In genomic region chr8:107132581-107133491, GRCm38 (mm10) we compare ENCODE assay signal across 16 mouse cellular contexts. TPM values are rescaled to one million over a fixed set of nuclear protein-coding genes. Genes with fewer than 3 reads are reported as not detected.
DNase-seq lines count a peak whose midpoint lies in the region; ATAC-seq and TF ChIP-seq lines count a peak whose summit lies in the region.
"Had no signal": no experiment of that assay in that cellular context is flagged by ENCODE, and none has a peak within 500 bp of the region (broad histone marks: within the 10 kb centered on the region; RNA-seq: fewer than 3 reads in every experiment).

No protein-coding gene starts in this region.

- no peak for TF ChIP-seq CTCF in ES-Bruce4 (IDR thresholded peaks at IDR 0.05; ENCODE audit: low read depth, low read length)

- ATAC-seq in kidney, embryonic 14.5 days (ENCODE audit: low FRiP score, low TSS enrichment): no peak
- no peak for ATAC-seq in erythroid progenitor cell, adult 5-6 weeks (replicated peaks; ENCODE audit: low FRiP score, poor library complexity, severe bottlenecking)
- ATAC-seq: forebrain, embryonic 14.5 days; lung, postnatal 0 days had no signal

- whole genome bisulfite sequencing in kidney, embryonic 14.5 days: 58% methylated on average over 24 of the region's 24 CpGs
- WGBS in limb, embryonic 10.5 days: 83% methylated on average over 24 of the region's 24 CpGs

- H3K9me3 ChIP-seq in kidney, embryonic 14.5 days (ENCODE audit: control insufficient read depth, low read length): no peaks in the 10 kb centered on the region
- no peaks in the 10 kb centered on the region for H3K9me3 ChIP-seq in ES-Bruce4 (replicated peaks; ENCODE audit: control insufficient read depth, insufficient read depth, low read length, poor library complexity, severe bottlenecking)
- H3K9me3 ChIP-seq in limb, embryonic 10.5 days (replicated peaks): no peaks in the 10 kb centered on the region
- H3K9me3 ChIP-seq: hindbrain, embryonic 13.5 days; midbrain, embryonic 12.5 days had no signal

- peaks cover 38% of the 10 kb centered on the region for H3K4me1 ChIP-seq in kidney, embryonic 14.5 days (ENCODE audit: control insufficient read depth, insufficient read depth, low read length)
- peaks cover 3% of the 10 kb centered on the region for H3K4me1 ChIP-seq in ES-Bruce4 (ENCODE audit: control insufficient read depth, insufficient read depth, low read length)
- H3K4me1 ChIP-seq in limb, embryonic 10.5 days: peaks cover 33% of the 10 kb centered on the region
- H3K4me1 ChIP-seq: hindbrain, embryonic 13.5 days had no signal

- H3K4me2 ChIP-seq in kidney, embryonic 14.5 days (replicated peaks; ENCODE audit: low read depth, low read length): no peak overlapping the region; the same call in 1 of the 2 replicates
- H3K4me2 ChIP-seq: hindbrain, embryonic 13.5 days; liver, embryonic 11.5 days; midbrain, embryonic 12.5 days had no signal

- H3K9ac ChIP-seq in kidney, embryonic 14.5 days (ENCODE audit: low read depth, low read length): no peak overlapping the region
- H3K9ac ChIP-seq in ES-Bruce4 (ENCODE audit: low read depth, poor library complexity, severe bottlenecking): peak overlapping the region; percentile 75
- H3K9ac ChIP-seq: hindbrain, embryonic 13.5 days; midbrain, embryonic 12.5 days had no signal

- peak; percentile 38 to 43 for DNase-seq in gastrocnemius, adult 8-10 months (ENCODE audit: low spot score in 2 of 2)
- DNase-seq in gastrocnemius, postnatal 25 days: no peak
- no peak for DNase-seq in kidney, postnatal 36 days
- DNase-seq in limb, embryonic 10.5 days (ENCODE audit: low spot score): no peak
- DNase-seq in cerebellum, postnatal 14 days: no peak
- DNase-seq: cerebellum, adult 18-20 months; gastrocnemius, postnatal 10 days; thymus, adult 2 months had no signal

- TF ChIP-seq EP300 in ES-Bruce4 (IDR thresholded peaks at IDR 0.05; ENCODE audit: insufficient read depth, low read depth, low read length): no peak

- H3K27me3 ChIP-seq in kidney, embryonic 14.5 days (ENCODE audit: control insufficient read depth, insufficient read depth, low read length): no peaks in the 10 kb centered on the region
- H3K27me3 ChIP-seq in ES-Bruce4 (ENCODE audit: control insufficient read depth, insufficient read depth, low read length, poor library complexity, severe bottlenecking): no peaks in the 10 kb centered on the region
- H3K27me3 ChIP-seq in limb, embryonic 10.5 days (ENCODE audit: low read depth, poor library complexity, severe bottlenecking): no peaks in the 10 kb centered on the region
- H3K27me3 ChIP-seq: hindbrain, embryonic 13.5 days; midbrain, embryonic 12.5 days had no signal

- H3K27ac ChIP-seq in kidney, embryonic 14.5 days (ENCODE audit: low read depth, low read length): peak overlapping the region; percentile 59; the same call in 1 of the 2 replicates
- H3K27ac ChIP-seq in ES-Bruce4 (ENCODE audit: insufficient read depth, low read length): peak overlapping the region; percentile 81
- peak overlapping the region; percentile 43 for H3K27ac ChIP-seq in limb, embryonic 10.5 days
- H3K27ac ChIP-seq: hindbrain, embryonic 13.5 days; midbrain, embryonic 12.5 days had no signal

- no peaks in the 10 kb centered on the region for H3K36me3 ChIP-seq in kidney, embryonic 14.5 days (ENCODE audit: control insufficient read depth, insufficient read depth, low read length)
- no peaks in the 10 kb centered on the region for H3K36me3 ChIP-seq in ES-Bruce4 (ENCODE audit: control insufficient read depth, insufficient read depth, low read length, poor library complexity, severe bottlenecking)
- no peaks in the 10 kb centered on the region for H3K36me3 ChIP-seq in limb, embryonic 10.5 days
- H3K36me3 ChIP-seq: hindbrain, embryonic 13.5 days; midbrain, embryonic 12.5 days had no signal

- no peak for TF ChIP-seq POLR2A in ES-Bruce4 (IDR thresholded peaks at IDR 0.05; ENCODE audit: insufficient read depth, low read length)

- H3K4me3 ChIP-seq in kidney, embryonic 14.5 days (ENCODE audit: low read length): no peak overlapping the region
- peak overlapping the region; percentile 37 for H3K4me3 ChIP-seq in ES-Bruce4 (ENCODE audit: low read depth, low read length)
- H3K4me3 ChIP-seq in limb, embryonic 10.5 days: no peak overlapping the region
- H3K4me3 ChIP-seq: hindbrain, embryonic 13.5 days; midbrain, embryonic 12.5 days had no signal

RNA-seq across cellular contexts. Expression of gene Cyb5b, which starts 17.6 kb away (rescaled TPM):
- total RNA-seq in gastrocnemius, adult 8-10 months (2022): 10 to 100 TPM; 28.2 to 39.7 (median 34.2) TPM
- 10 to 100 TPM; 26.7 to 29.0 TPM for total RNA-seq in gastrocnemius, postnatal 25 days (2021)
- polyA plus RNA-seq in kidney, embryonic 14.5 days (2014; fragmentation: Nextera tagmentation; extraction: Ambion mirVana): 67.0 and 152 TPM in 2 replicates
- polyA plus RNA-seq in ES-Bruce4 (2011; ENCODE audit: insufficient read depth, insufficient read length, low read depth, missing spikeins): 102 and 105 TPM in 2 replicates
- polyA plus RNA-seq in limb, embryonic 10.5 days (2016; fragmentation: Nextera tagmentation; extraction: Ambion mirVana): 126 and 128 TPM in 2 replicates
- total RNA-seq in erythroid progenitor cell, adult 5-6 weeks (2015; ENCODE audit: low replicate concordance): 16.8 and 19.5 TPM in 2 replicates
- 6.8 and 7.4 TPM in 2 replicates for total RNA-seq in erythroid progenitor cell, adult 5-6 weeks (2017; ENCODE audit: low replicate concordance)

RNA-seq across cellular contexts. Expression of gene Terf2, which starts 36.5 kb away (rescaled TPM):
- 10 to 100 TPM; 13.1 to 17.6 (median 14.7) TPM for total RNA-seq in gastrocnemius, adult 8-10 months (2022)
- 10 to 100 TPM; 10.2 to 10.9 TPM for total RNA-seq in gastrocnemius, postnatal 25 days (2021)
- polyA plus RNA-seq in kidney, embryonic 14.5 days (2014; fragmentation: Nextera tagmentation; extraction: Ambion mirVana): 15.8 and 19.2 TPM in 2 replicates
- polyA plus RNA-seq in ES-Bruce4 (2011; ENCODE audit: insufficient read depth, insufficient read length, low read depth, missing spikeins): 40.8 and 48.6 TPM in 2 replicates
- polyA plus RNA-seq in limb, embryonic 10.5 days (2016; fragmentation: Nextera tagmentation; extraction: Ambion mirVana): 16.4 and 18.1 TPM in 2 replicates
- total RNA-seq in erythroid progenitor cell, adult 5-6 weeks (2015; ENCODE audit: low replicate concordance): 28.1 and 33.5 TPM in 2 replicates
- total RNA-seq in erythroid progenitor cell, adult 5-6 weeks (2017; ENCODE audit: low replicate concordance): 22.2 and 30.9 TPM in 2 replicates

Comparison
In these comparisons a context has a peak if more than half of its experiments do, and no peak if none do; other contexts are left out.
1. DNase-seq: peak in gastrocnemius, adult 8-10 months (2 of 2); none in gastrocnemius, postnatal 25 days (single experiment), kidney, postnatal 36 days (0 of 2), limb, embryonic 10.5 days (single experiment) and cerebellum, postnatal 14 days (0 of 2).
2. Peak in every context shown above with its lines, with median percentiles within 50 percentile points of each other: H3K27ac ChIP-seq.